Mouse (Mus musculus): ENCODE results near the gene Trmt13.
"Not testable (repeated sequence)": the region's sequence is repeated elsewhere in the genome, so short reads cannot be mapped to it uniquely, and the experiment has no call there.

The Trmt13 gene

DNA sequence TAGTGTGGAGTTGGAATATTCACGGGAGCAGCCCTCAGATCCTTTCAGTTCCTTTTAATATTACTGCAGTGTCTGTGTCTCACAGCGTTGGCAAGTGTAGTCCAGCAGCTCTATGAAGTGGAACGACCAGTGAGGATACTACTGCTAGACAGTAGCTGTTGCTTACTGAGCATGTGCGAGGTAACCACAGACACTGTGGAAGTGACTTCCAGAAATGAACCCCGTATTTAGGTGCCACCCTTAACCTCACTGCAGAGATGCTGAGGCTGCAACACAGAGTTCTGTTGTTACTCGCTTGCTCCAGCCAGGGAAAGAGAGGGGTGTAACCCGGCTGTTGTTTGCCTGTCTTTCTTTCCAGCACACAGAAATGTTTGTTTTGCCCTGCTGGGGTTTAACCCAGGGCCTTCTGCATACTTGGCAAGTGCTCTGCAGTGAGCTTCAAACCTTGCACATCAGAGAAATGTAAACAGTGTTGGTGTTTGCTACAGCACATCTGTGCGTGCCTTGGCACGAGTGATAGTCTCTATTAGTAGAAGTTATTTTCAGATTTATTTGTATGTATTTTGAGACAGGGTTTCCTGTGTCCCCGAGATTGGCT is at the start of gene Trmt13:
TSS of gene Trmt13 (minus strand) at position 293 of the 598 bp plus-strand sequence.
- DNase-seq (ENCODE audit: low spot score) = no peak

DNA sequence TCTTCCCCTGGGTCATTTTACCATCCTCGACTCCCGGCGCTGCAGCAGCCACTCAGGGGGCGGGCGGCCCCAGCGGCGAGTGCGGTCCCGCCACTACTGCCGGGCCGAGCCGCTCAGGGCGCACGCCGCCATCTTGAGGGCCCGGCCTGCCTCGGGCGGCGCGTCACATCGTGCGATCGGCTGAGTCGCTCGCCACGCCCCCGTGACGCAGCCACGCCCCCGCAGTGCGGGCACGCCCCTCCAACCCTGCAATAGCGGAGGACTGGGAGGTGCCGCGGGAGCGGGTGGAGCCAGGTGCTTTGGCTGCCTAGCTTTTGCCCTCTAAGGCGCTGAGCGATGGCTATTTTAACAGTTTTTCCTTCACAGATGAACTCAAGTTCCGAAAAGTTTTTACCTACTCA is 48.1 kb upstream of the Trmt13 start, which contains the start of gene Mfsd14a:
TSS of gene Mfsd14a (minus strand) at position 215 of the 401 bp plus-strand sequence.
- peak; percentile 93 for DNase-seq (ENCODE audit: low spot score)

DNA sequence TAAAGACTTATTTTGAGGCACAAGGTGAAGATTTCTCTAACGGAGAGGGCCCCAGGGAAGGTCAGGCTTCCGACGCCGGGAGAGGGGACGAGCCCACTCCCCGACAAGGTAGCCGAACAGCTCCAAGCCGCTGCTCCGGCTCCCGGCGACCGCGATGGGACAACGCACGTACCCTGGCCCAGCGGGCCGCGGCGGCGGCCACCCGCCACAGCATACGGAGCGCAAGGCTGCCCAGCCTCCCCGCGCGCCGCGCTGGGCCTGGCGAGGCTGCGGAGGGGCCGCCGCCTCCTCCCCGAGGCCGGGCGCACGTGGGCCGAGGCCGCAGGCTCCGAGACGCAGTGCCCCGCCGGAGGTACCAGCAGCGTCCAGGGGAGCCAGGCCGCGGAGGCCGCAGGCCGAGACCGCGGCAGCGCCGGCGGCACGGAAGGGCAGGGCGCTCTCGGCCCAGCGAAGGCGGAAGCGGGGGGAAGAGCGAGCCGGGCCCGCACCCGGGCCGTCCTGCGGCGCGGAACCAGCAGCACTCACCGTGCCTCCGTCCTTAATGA is 47.6 kb upstream of the Trmt13 start:
- DNase-seq (ENCODE audit: low spot score) = no peak

- DNase-seq (ENCODE audit: low spot score) = peak; percentile 34
These were observed 47.0 kb upstream of the Trmt13 start for GRCm38 (mm10) chr3:116661288-116661869.

- peak; percentile 9 for DNase-seq (ENCODE audit: low spot score)
These were observed 45.6 kb upstream of the Trmt13 start for GRCm38 (mm10) chr3:116659856-116660430.

- peak; percentile 9 for DNase-seq (ENCODE audit: low spot score)
These were observed 44.7 kb upstream of the Trmt13 start for GRCm38 (mm10) chr3:116658928-116659565.

- no peak for DNase-seq (ENCODE audit: low spot score)
These were observed 42.0 kb upstream of the Trmt13 start for GRCm38 (mm10) chr3:116656184-116656965.

GRCm38 (mm10) chr3:116654051-116654450 is 39.7 kb upstream of the Trmt13 start:
- not testable (repeated sequence) for DNase-seq (ENCODE audit: low spot score)

GRCm38 (mm10) chr3:116653278-116653945 is 39.0 kb upstream of the Trmt13 start:
- no peak for DNase-seq (ENCODE audit: low spot score)

DNA sequence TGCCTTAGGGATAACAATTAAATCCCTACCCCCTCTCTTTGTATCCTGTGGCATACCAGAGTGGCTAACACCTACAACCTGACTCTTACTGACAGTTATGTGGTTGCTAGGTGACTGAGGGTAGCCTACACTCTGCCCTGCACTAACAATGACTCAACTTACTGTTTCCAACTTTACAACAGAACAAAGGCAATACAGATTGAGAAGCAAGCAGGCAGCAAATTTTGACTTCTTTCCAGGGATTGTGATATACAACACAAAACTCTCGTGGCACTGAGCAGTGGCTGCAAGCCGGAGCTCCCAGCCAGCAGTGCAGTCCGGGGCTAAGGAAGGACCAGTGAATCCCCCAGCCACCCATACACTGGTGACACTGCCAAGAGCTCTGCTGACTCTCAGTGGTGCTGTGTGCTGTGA is 37.7 kb upstream of the Trmt13 start:
- no peak for DNase-seq (ENCODE audit: low spot score)

DNA sequence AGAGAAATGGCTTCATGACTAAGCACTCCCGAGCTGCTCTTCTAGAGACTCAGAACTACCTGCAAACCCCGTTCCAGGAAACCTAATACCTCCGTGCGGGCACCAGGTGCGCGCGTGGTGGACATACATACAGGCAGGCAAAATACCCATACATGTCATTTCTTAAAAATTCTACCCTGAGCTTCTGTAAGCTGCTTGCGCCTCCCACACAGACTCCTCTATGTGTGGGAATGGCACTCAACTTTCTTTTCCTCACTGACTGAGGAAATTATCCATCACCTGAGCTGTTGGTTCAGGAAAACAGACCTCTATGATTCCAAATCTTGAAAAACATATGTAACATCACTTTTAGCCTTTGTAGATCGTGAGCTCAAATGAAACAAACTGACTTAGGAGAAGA is 36.3 kb upstream of the Trmt13 start:
- no peak for DNase-seq (ENCODE audit: low spot score)

DNA sequence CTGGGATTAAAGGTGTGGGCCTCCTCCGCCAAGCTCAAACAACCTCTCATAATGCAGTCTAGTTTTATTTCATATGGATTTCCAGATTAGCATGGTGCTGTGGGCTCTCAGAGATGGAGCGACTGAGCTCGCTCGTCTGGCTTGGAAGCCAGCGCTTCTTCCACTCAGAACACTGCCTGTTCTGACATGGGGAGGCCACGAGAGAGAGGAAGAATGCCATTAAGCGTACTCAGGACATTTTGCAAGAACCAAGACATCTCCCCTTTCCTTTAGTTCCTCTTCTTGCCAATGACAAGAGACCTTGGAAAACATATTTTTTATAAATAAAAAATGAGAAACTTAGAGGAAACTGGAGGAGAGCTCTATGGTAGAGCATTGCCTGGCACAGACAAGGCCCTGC is 34.4 kb upstream of the Trmt13 start:
- no peak for DNase-seq (ENCODE audit: low spot score)

GRCm38 (mm10) chr3:116646387-116646786 is 32.0 kb upstream of the Trmt13 start:
- DNase-seq (ENCODE audit: low spot score) = no peak

GRCm38 (mm10) chr3:116642373-116642772 is 28.0 kb upstream of the Trmt13 start:
- no peak for DNase-seq (ENCODE audit: low spot score)

GRCm38 (mm10) chr3:116641811-116642371 is 27.5 kb upstream of the Trmt13 start:
- DNase-seq (ENCODE audit: low spot score) = no peak

DNA sequence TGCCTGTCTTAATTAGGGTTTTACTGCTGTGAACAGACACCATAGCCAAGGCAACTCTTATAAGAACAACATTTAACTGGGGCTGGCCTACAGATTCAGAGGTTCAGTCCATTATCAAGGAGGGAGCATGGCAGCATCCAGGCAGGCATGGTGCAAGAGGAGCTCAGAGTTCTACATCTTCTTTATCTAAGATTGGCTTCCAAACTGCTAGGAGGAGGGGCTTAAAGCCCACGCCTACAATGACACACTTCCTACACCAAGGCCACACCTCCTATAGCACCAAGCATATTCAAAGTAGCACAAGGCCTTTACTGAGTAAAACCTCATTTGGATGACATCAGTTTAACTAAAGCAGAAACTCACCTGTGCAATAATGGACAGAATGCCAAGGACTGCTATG is 25.6 kb upstream of the Trmt13 start:
- no peak for DNase-seq (ENCODE audit: low spot score)

GRCm38 (mm10) chr3:116638572-116638971 is 24.2 kb upstream of the Trmt13 start:
- DNase-seq (ENCODE audit: low spot score) = no peak

DNA sequence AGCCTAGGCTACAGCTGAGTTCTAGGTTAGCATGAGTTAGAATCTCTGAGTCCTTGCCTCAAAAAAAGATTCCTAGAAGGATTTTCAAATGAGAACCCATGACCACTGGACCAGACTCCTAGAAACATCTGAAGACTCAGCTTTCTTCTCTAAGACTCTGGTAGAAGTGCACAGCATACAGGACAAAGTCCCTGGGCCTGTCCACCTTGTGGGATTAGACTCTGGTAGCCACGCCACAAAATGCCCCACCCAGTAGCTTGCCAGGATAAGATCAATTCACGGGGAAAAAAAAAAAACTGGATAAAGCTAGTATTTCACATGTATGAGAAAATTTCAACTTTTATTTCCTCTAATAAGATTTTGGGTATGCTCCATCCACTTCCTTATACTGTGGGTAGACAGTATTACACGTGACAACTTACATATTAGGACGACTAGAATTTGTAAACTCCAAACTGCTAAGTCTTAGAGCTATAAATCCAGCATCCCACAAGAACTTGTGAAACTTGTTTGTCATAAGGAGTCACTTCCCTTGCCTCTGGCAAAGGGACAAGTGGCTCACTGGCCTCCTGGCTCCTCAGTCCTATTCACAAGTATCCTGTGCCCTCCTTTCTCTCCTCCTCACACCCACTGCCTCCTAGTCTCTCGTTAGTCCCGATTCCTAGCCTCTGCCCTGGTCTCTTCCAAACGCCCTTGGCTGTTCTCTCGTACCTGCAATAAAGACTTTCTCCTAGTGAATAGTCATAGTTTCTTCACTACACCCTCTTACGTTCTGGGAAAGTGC is 23.5 kb upstream of the Trmt13 start:
- DNase-seq (ENCODE audit: low spot score) = no peak

- no peak for DNase-seq (ENCODE audit: low spot score)
These were observed 21.4 kb upstream of the Trmt13 start for GRCm38 (mm10) chr3:116635799-116636198.

GRCm38 (mm10) chr3:116634853-116635252 is 20.5 kb upstream of the Trmt13 start:
- no peak for DNase-seq (ENCODE audit: low spot score)
